Mouse (Mus musculus) embryonic facial prominence, embryonic 14.5 days (tissue): Measurements from ENCODE around the gene Sirt2. TPM values are rescaled to one million over a fixed set of nuclear protein-coding genes. Genes with fewer than 3 reads are reported as not detected.

Experiments used
- ATAC-seq: fragments of 200-750 bp; cut with Nextera tagmentation; 2 replicates; pipeline ENCODE4 v1.8.0; 2017; ENCODE audit warnings: low read depth, moderate number of reproducible peaks, moderate TSS enrichment
- DNase-seq: peaks from one replicate; pipeline ENCODE4 v3.0.0-alpha.2; 2015; ENCODE audit warnings: low spot score
- H3K27ac ChIP-seq: fragments of 300-500 bp; sonication (generic); replicated peaks from 2 replicates; pipeline ENCODE4 v1.5.1; 2014; ENCODE audit warnings: low read depth, mild to moderate bottlenecking, low read length, moderate library complexity
- H3K27me3 ChIP-seq: fragments of 300-500 bp; sonication (generic); replicated peaks from 2 replicates; pipeline ENCODE4 v1.6.1; 2014; ENCODE audit warnings: low read length; ENCODE audit not compliant: control insufficient read depth, insufficient read depth
- H3K36me3 ChIP-seq: fragments of 300-500 bp; sonication (generic); 2 replicates; pipeline ENCODE4 v1.6.1; 2014; ENCODE audit warnings: low read length, mixed read lengths; ENCODE audit not compliant: control insufficient read depth, insufficient read depth
- H3K4me1 ChIP-seq: fragments of 300-500 bp; sonication (generic); 2 replicates; pipeline ENCODE4 v1.6.1; 2014; ENCODE audit warnings: antibody characterized with exemption, low read length; ENCODE audit not compliant: control insufficient read depth, insufficient read depth
- H3K4me2 ChIP-seq: fragments of 300-500 bp; sonication (generic); 2 replicates; pipeline ENCODE4 v1.6.1; 2014; ENCODE audit warnings: low read depth, mild to moderate bottlenecking, low read length, moderate library complexity, mixed read lengths
- H3K4me3 ChIP-seq: fragments of 300-500 bp; sonication (generic); 2 replicates; pipeline ENCODE4 v1.5.1; 2014; ENCODE audit warnings: low read depth, mild to moderate bottlenecking, low read length
- H3K9ac ChIP-seq: fragments of 300-500 bp; sonication (generic); 2 replicates; pipeline ENCODE4 v1.6.1; 2014; ENCODE audit warnings: low read depth, mild to moderate bottlenecking, low read length, moderate library complexity, mixed read lengths
- H3K9me3 ChIP-seq: fragments of 300-500 bp; sonication (generic); 2 replicates; pipeline ENCODE4 v1.6.1; 2016; ENCODE audit warnings: low read length; ENCODE audit not compliant: control insufficient read depth
- WGBS: fragments of 180-500 bp; shearing (Covaris S2); extraction: QIAGEN DNeasy Blood & Tissue Kit; methylation state at CpG from one replicate; pipeline ENCODE4 v1.1.7; 2014; 5-methylcytosine and 5-hydroxymethylcytosine counted together
- polyA plus RNA-seq: library from polyadenylated mRNA; unstranded; fragments of >200 nt; fragmentation: Nextera tagmentation; extraction: Ambion mirVana; gene quantifications from 2 replicates; pipeline ENCODE4 v1.2.1, GENCODE M21; 2014

The Sirt2 gene
- polyA plus RNA-seq, 1 experiment from 2014 or later = 76.8 TPM

GRCm38 (mm10) chr7:28824941-28825685 is 58.6 kb downstream of the Sirt2 start, which contains the start of gene Ech1:
Gene Ech1, plus strand, starts transcription at chr7:28825217.
- H3K9me3 ChIP-seq = no peaks in the 10 kb centered on the region
- H3K36me3 ChIP-seq = peaks cover 44% of the 10 kb centered on the region
- peak; percentile 84 for ATAC-seq
- H3K4me2 ChIP-seq = peak within 1 kb of the TSS; percentile 53
- 2% methylated on average over 33 of the region's 33 CpGs for WGBS
- peak within 1 kb of the TSS; percentile 70 for H3K9ac ChIP-seq
- H3K27me3 ChIP-seq = no peaks in the 10 kb centered on the region
- no peaks in the 10 kb centered on the region for H3K4me1 ChIP-seq
- H3K27ac ChIP-seq = peak within 1 kb of the TSS; percentile 91
- H3K4me3 ChIP-seq = peak within 1 kb of the TSS; percentile 50
- DNase-seq = peak; percentile 97

DNA sequence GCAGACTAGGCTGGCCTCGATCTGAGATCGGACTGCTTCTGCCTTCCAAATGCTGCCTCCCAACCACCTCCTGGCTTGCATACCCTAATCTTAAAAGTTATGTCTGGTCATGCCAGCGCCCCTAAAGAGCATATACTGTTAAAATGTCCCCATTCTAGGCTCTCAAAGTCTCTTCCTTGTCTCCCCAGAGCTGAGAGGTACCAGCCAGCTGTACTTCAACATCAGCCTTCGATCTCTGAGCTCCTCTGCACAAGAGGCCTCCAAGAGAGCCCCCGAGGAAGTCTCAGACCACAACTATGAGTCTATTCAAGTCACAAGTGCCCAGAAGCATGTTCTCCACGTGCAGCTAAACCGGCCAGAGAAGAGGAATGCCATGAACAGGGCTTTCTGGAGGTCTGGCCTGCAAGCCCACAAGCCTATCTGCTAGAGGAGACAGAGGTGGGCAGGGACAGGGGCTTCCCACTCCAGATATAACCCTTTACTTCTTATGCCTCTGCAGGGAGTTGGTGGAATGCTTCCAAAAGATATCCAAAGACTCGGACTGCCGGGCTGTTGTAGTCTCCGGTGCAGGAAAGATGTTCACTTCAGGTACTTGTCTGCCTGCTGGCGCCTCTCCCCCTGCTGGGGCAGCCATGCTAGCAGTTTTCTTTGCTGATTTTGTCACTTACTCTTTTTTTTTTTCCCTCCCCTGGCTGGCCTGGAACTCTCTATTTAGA is 59.3 kb downstream of the Sirt2 start:
- H3K9ac ChIP-seq = peak overlapping the region; percentile 70
- H3K36me3 ChIP-seq = peaks cover 44% of the 10 kb centered on the region
- no peak for DNase-seq
- peak overlapping the region; percentile 91 for H3K27ac ChIP-seq
- WGBS = 51% methylated on average over 11 of the region's 11 CpGs
- H3K4me3 ChIP-seq = peak overlapping the region; percentile 50
- ATAC-seq = no peak; the same call in 1 of the 2 replicates
- peak overlapping the region; percentile 53 for H3K4me2 ChIP-seq
- H3K27me3 ChIP-seq = no peaks in the 10 kb centered on the region
- no peaks in the 10 kb centered on the region for H3K9me3 ChIP-seq
- no peaks in the 10 kb centered on the region for H3K4me1 ChIP-seq

DNA sequence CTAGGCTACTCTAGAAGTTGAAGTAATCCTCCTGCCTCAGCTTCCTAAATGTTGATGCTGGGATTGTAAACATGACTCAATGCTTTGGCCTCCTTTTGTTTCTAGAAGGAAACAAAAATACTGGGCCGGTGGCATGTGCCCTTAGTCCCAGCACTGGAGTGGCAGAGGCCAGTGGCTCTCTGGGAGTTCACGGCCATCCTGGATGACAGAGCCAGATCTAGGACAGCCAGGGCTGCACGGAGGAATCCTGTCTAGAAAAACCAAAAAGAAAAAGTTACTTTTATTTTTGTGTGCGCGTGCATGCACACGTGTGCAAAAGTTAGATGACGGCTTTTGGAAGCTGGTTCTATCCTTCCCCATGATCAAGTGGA is 59.9 kb downstream of the Sirt2 start:
- no peak for ATAC-seq
- no peaks in the 10 kb centered on the region for H3K4me1 ChIP-seq
- peak overlapping the region; percentile 50; the same call in 1 of the 2 replicates for H3K4me3 ChIP-seq
- peak overlapping the region; percentile 91; the same call in 1 of the 2 replicates for H3K27ac ChIP-seq
- no peaks in the 10 kb centered on the region for H3K27me3 ChIP-seq
- H3K36me3 ChIP-seq = peaks cover 43% of the 10 kb centered on the region
- 91% methylated on average over 7 of the region's 7 CpGs for WGBS
- no peaks in the 10 kb centered on the region for H3K9me3 ChIP-seq
- DNase-seq = no peak
- no peak overlapping the region for H3K9ac ChIP-seq
- peak overlapping the region; percentile 53 for H3K4me2 ChIP-seq

DNA sequence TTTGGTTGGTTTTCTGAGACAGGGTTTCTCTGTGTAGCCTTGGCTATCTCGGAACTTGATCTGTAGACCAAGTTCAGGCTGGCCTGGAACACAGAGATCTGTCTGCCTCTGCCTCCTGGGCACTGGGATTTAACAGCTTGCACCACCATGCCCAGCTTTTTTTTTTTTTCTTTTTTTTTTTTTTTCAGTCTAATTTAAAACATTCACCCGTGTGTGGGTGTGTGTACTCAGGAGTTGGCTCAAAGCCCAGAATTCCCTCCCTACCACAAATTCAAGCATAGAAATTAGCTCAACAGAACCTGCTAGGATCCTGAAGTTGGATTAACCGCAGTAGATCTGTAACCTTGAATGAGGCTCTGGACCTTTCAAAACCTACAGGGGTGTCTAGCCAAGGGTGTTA is 60.8 kb downstream of the Sirt2 start:
- ATAC-seq = no peak

GRCm38 (mm10) chr7:28829821-28830220 is 63.3 kb downstream of the Sirt2 start:
- Histone ChIP-seq H3K36me3 (peaks cover 31% of the 10 kb centered on the region), H3K9ac (no peak overlapping the region), H3K27me3 (no peaks in the 10 kb centered on the region), H3K4me2 (no peak overlapping the region), H3K27ac (no peak overlapping the region), H3K9me3 (no peaks in the 10 kb centered on the region), H3K4me1 (no peaks in the 10 kb centered on the region), H3K4me3 (no peak overlapping the region)
- DNase-seq = no peak
- WGBS = 95% methylated on average over 8 of the region's 8 CpGs
- no peak for ATAC-seq

More for the DNA sequence above, 60.8 kb downstream of the Sirt2 start:
- no peak overlapping the region for H3K9ac ChIP-seq
- DNase-seq = peak; percentile 82
- H3K36me3 ChIP-seq = peaks cover 43% of the 10 kb centered on the region
- WGBS = 38% methylated on average over 3 of the region's 3 CpGs
- H3K4me2 ChIP-seq = no peak overlapping the region
- no peaks in the 10 kb centered on the region for H3K27me3 ChIP-seq
- no peaks in the 10 kb centered on the region for H3K9me3 ChIP-seq
- H3K4me3 ChIP-seq = no peak overlapping the region
- no peaks in the 10 kb centered on the region for H3K4me1 ChIP-seq
- no peak overlapping the region for H3K27ac ChIP-seq

DNA sequence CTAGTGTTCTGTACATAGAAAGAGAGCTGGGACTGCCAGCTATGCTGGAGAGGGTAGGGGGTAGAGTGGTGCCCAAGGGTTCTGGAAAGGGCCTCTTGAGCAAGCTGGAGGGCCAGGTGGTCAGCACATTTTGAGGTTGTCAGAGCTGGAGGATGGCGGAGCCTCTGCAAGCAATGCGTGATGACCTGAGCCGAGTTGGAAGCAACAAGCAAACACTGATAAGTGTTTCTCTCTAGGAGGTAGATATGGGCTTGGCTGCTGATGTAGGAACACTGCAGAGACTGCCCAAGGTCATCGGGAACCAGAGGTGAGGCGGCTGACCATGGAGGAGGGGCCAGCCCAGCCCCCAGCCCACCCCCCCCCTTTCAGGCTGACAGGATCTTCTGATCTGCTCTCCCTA is 64.4 kb downstream of the Sirt2 start:
- peaks cover 31% of the 10 kb centered on the region for H3K36me3 ChIP-seq
- no peak overlapping the region for H3K27ac ChIP-seq
- no peak for DNase-seq
- no peak for ATAC-seq
- WGBS = 91% methylated on average over 3 of the region's 5 CpGs
- H3K4me3 ChIP-seq = no peak overlapping the region
- H3K9me3 ChIP-seq = no peaks in the 10 kb centered on the region
- no peak overlapping the region for H3K4me2 ChIP-seq
- no peaks in the 10 kb centered on the region for H3K4me1 ChIP-seq
- no peak overlapping the region for H3K9ac ChIP-seq
- H3K27me3 ChIP-seq = no peaks in the 10 kb centered on the region

- no peak for DNase-seq
- no peaks in the 10 kb centered on the region for H3K9me3 ChIP-seq
- no peak overlapping the region for H3K9ac ChIP-seq
- WGBS = 90% methylated on average over 17 of the region's 17 CpGs
- H3K4me3 ChIP-seq = no peak overlapping the region
- no peaks in the 10 kb centered on the region for H3K4me1 ChIP-seq
- no peak overlapping the region for H3K4me2 ChIP-seq
- peaks cover 31% of the 10 kb centered on the region for H3K36me3 ChIP-seq
- H3K27ac ChIP-seq = no peak overlapping the region
- no peaks in the 10 kb centered on the region for H3K27me3 ChIP-seq
- ATAC-seq = no peak
Observed at GRCm38 (mm10) chr7:28831411-28832125, 65.0 kb downstream of the Sirt2 start.

- H3K4me2 ChIP-seq = no peak overlapping the region
- H3K27me3 ChIP-seq = no peaks in the 10 kb centered on the region
- WGBS = 68% methylated on average over 6 of the region's 6 CpGs
- no peak overlapping the region for H3K27ac ChIP-seq
- no peaks in the 10 kb centered on the region for H3K4me1 ChIP-seq
- H3K36me3 ChIP-seq = peaks cover 31% of the 10 kb centered on the region
- DNase-seq (no peak), ATAC-seq (no peak)
- no peak overlapping the region for H3K9ac ChIP-seq
- H3K9me3 ChIP-seq = no peaks in the 10 kb centered on the region
- no peak overlapping the region for H3K4me3 ChIP-seq
Observed at GRCm38 (mm10) chr7:28832137-28832536, 65.6 kb downstream of the Sirt2 start.
